Mouse (Mus musculus) 3T3-L1 (cell line): ENCODE data around the gene Trim14.
A peak's percentile ranks its signal among the peaks of the same experiment; 100 is the strongest.

ENCODE experiments used
- DNase-seq: peaks from one replicate; pipeline ENCODE4 v3.0.0-alpha.2; 2015; ENCODE audit warnings: low read depth, low spot score

Trim14 gene

GRCm38 (mm10) chr4:46527558-46527926 is 8.4 kb downstream of the Trim14 start:
- DNase-seq, result no peak

GRCm38 (mm10) chr4:46526798-46527557 is 9.0 kb downstream of the Trim14 start:
- peak; percentile 37 for DNase-seq

- no peak for DNase-seq
These were observed 9.7 kb downstream of the Trim14 start for GRCm38 (mm10) chr4:46526226-46526625.

GRCm38 (mm10) chr4:46523324-46523723 is 12.6 kb downstream of the Trim14 start:
- no peak for DNase-seq

GRCm38 (mm10) chr4:46521457-46521856 is 14.5 kb downstream of the Trim14 start:
- DNase-seq, result no peak

- DNase-seq, result no peak
These were observed 15.4 kb downstream of the Trim14 start for GRCm38 (mm10) chr4:46520491-46520890.

GRCm38 (mm10) chr4:46507736-46508460 is 28.0 kb downstream of the Trim14 start:
- peak; percentile 89 for DNase-seq

GRCm38 (mm10) chr4:46506801-46507610 is 28.9 kb downstream of the Trim14 start:
- DNase-seq, result peak; percentile 86

GRCm38 (mm10) chr4:46505361-46506057 is 30.4 kb downstream of the Trim14 start:
- peak; percentile 37 for DNase-seq

GRCm38 (mm10) chr4:46503881-46504280 is 32.1 kb downstream of the Trim14 start:
- no peak for DNase-seq

- no peak for DNase-seq
These were observed 33.1 kb downstream of the Trim14 start for GRCm38 (mm10) chr4:46502606-46503502.

GRCm38 (mm10) chr4:46498976-46499375 is 37.0 kb downstream of the Trim14 start:
- DNase-seq, result peak; percentile 61

- DNase-seq, result no peak
These were observed 37.4 kb downstream of the Trim14 start for GRCm38 (mm10) chr4:46498511-46498910.

- peak; percentile 83 for DNase-seq
These were observed 38.6 kb downstream of the Trim14 start for GRCm38 (mm10) chr4:46497286-46497892.

- DNase-seq, result no peak
These were observed 40.4 kb downstream of the Trim14 start for GRCm38 (mm10) chr4:46495543-46495942.

GRCm38 (mm10) chr4:46493071-46493470 is 42.9 kb downstream of the Trim14 start:
- no peak for DNase-seq

- peak; percentile 95 for DNase-seq
These were observed 46.7 kb downstream of the Trim14 start, which contains the start of gene Nans for GRCm38 (mm10) chr4:46489028-46489925. Gene Nans (plus strand): TSS chr4:46489248.

GRCm38 (mm10) chr4:46487348-46487747 is 48.6 kb downstream of the Trim14 start:
- DNase-seq, result peak; percentile 39
